ENCODE assay signal across 8 mouse cellular contexts in the genomic region with DNA sequence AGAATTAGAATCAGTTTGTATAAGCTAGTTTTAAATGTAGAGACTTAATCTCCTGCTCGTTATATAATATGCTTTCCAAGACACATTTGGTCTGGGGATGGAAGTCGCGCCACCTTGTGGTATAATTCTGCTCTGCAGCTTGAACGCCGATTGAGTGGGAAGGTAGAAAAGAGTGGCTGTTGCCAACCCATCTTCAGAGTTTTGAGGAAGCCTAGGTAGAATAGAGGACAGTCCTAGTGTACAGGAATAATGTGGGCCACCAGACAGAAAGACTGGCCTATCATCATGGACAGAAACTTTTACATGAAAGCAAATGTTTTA. TPM values are rescaled to one million over a fixed set of nuclear protein-coding genes. Genes with fewer than 3 reads are reported as not detected.
DNase-seq lines count a peak whose midpoint lies in the region; ATAC-seq lines count a peak whose summit lies in the region.
"Had no signal": no experiment of that assay in that cellular context is flagged by ENCODE, and none has a peak within 500 bp of the region (broad histone marks: within the 10 kb centered on the region; RNA-seq: fewer than 3 reads in every experiment).

No protein-coding gene starts in this region.

- no peaks in the 10 kb centered on the region; the same call in 1 of the 2 replicates for H3K27me3 ChIP-seq in midbrain, embryonic 10.5 days (ENCODE audit: low read depth, poor library complexity, severe bottlenecking)
- no peaks in the 10 kb centered on the region for H3K27me3 ChIP-seq in midbrain, embryonic 13.5 days
- H3K27me3 ChIP-seq in limb, embryonic 10.5 days (ENCODE audit: low read depth, poor library complexity, severe bottlenecking): peaks cover 6% of the 10 kb centered on the region; the same call in 1 of the 2 replicates
- H3K27me3 ChIP-seq: heart, embryonic 15.5 days had no signal

- H3K4me3 ChIP-seq in midbrain, embryonic 10.5 days: no peak overlapping the region
- no peak overlapping the region for H3K4me3 ChIP-seq in midbrain, embryonic 13.5 days (replicated peaks)
- H3K4me3 ChIP-seq in limb, embryonic 10.5 days: no peak overlapping the region
- H3K4me3 ChIP-seq: heart, embryonic 15.5 days had no signal

- H3K4me2 ChIP-seq in midbrain, embryonic 13.5 days (replicated peaks): no peak overlapping the region
- H3K4me2 ChIP-seq: heart, embryonic 15.5 days had no signal

- H3K4me1 ChIP-seq in midbrain, embryonic 10.5 days: no peaks in the 10 kb centered on the region
- H3K4me1 ChIP-seq in midbrain, embryonic 13.5 days (replicated peaks): no peaks in the 10 kb centered on the region
- H3K4me1 ChIP-seq in limb, embryonic 10.5 days: no peaks in the 10 kb centered on the region
- H3K4me1 ChIP-seq: heart, embryonic 15.5 days had no signal

- no peak overlapping the region for H3K9ac ChIP-seq in midbrain, embryonic 13.5 days (replicated peaks)
- H3K9ac ChIP-seq: heart, embryonic 15.5 days had no signal

- no peaks in the 10 kb centered on the region for H3K36me3 ChIP-seq in midbrain, embryonic 10.5 days
- H3K36me3 ChIP-seq in midbrain, embryonic 13.5 days: no peaks in the 10 kb centered on the region
- H3K36me3 ChIP-seq in limb, embryonic 10.5 days: no peaks in the 10 kb centered on the region
- H3K36me3 ChIP-seq: heart, embryonic 15.5 days had no signal

- WGBS in midbrain, embryonic 10.5 days: 15% methylated on average over 5 of the region's 5 CpGs
- WGBS in midbrain, embryonic 13.5 days: 23% methylated on average over 5 of the region's 5 CpGs
- WGBS in limb, embryonic 10.5 days: 16% methylated on average over 5 of the region's 5 CpGs

- ATAC-seq in midbrain, embryonic 13.5 days: no peak

- peak; percentile 52 for DNase-seq in midbrain, embryonic 10.5 days (ENCODE audit: low spot score)
- peak; percentile 53 for DNase-seq in R1 (ENCODE audit: low read depth, low spot score)
- DNase-seq in cerebellum, adult 9-10 months: peak; percentile 58
- DNase-seq in induced T-regulatory cell, adult 2 months (ENCODE audit: low read depth): peak; percentile 43
- DNase-seq in limb, embryonic 10.5 days (ENCODE audit: low spot score): peak; percentile 59
- DNase-seq in retina, postnatal 7 days (ENCODE audit: low read depth, low spot score): peak; percentile 43

- no peaks in the 10 kb centered on the region for H3K9me3 ChIP-seq in midbrain, embryonic 10.5 days (replicated peaks)
- H3K9me3 ChIP-seq in midbrain, embryonic 13.5 days: no peaks in the 10 kb centered on the region
- H3K9me3 ChIP-seq in limb, embryonic 10.5 days (replicated peaks): no peaks in the 10 kb centered on the region
- H3K9me3 ChIP-seq: heart, embryonic 15.5 days had no signal

- no peak overlapping the region for H3K27ac ChIP-seq in midbrain, embryonic 10.5 days (replicated peaks)
- no peak overlapping the region for H3K27ac ChIP-seq in midbrain, embryonic 13.5 days
- H3K27ac ChIP-seq in limb, embryonic 10.5 days: no peak overlapping the region
- H3K27ac ChIP-seq: heart, embryonic 15.5 days had no signal

RNA-seq across cellular contexts. Expression of a gene that starts 11.1 kb away (rescaled TPM):
- polyA plus RNA-seq in midbrain, embryonic 10.5 days (2016; fragmentation: Nextera tagmentation; extraction: Ambion mirVana): 88.7 and 106 TPM in 2 replicates
- 108 and 121 TPM in 2 replicates for polyA plus RNA-seq in midbrain, embryonic 13.5 days (2015; fragmentation: Nextera tagmentation; extraction: Ambion mirVana)
- polyA plus RNA-seq in limb, embryonic 10.5 days (2016; fragmentation: Nextera tagmentation; extraction: Ambion mirVana): 67.9 and 81.2 TPM in 2 replicates

RNA-seq across cellular contexts. Expression of a gene that starts 42.6 kb away (rescaled TPM):
- not detected in 2 replicates for polyA plus RNA-seq in midbrain, embryonic 10.5 days (2016; fragmentation: Nextera tagmentation; extraction: Ambion mirVana)
- polyA plus RNA-seq in midbrain, embryonic 13.5 days (2015; fragmentation: Nextera tagmentation; extraction: Ambion mirVana): not detected in 2 replicates
- 0.05 TPM in 1 of 2 replicates, not detected in the other for polyA plus RNA-seq in limb, embryonic 10.5 days (2016; fragmentation: Nextera tagmentation; extraction: Ambion mirVana)

RNA-seq across cellular contexts. Expression of a gene that starts 44.4 kb away (rescaled TPM):
- 178 and 192 TPM in 2 replicates for polyA plus RNA-seq in midbrain, embryonic 10.5 days (2016; fragmentation: Nextera tagmentation; extraction: Ambion mirVana)
- 134 and 143 TPM in 2 replicates for polyA plus RNA-seq in midbrain, embryonic 13.5 days (2015; fragmentation: Nextera tagmentation; extraction: Ambion mirVana)
- 201 and 220 TPM in 2 replicates for polyA plus RNA-seq in limb, embryonic 10.5 days (2016; fragmentation: Nextera tagmentation; extraction: Ambion mirVana)

RNA-seq across cellular contexts. Expression of a gene that starts 59.7 kb away (rescaled TPM):
- 303 and 318 TPM in 2 replicates for polyA plus RNA-seq in midbrain, embryonic 10.5 days (2016; fragmentation: Nextera tagmentation; extraction: Ambion mirVana)
- 586 and 639 TPM in 2 replicates for polyA plus RNA-seq in midbrain, embryonic 13.5 days (2015; fragmentation: Nextera tagmentation; extraction: Ambion mirVana)
- 261 and 268 TPM in 2 replicates for polyA plus RNA-seq in limb, embryonic 10.5 days (2016; fragmentation: Nextera tagmentation; extraction: Ambion mirVana)
